Mouse (Mus musculus) kidney, adult 2 months (tissue): ENCODE measurements at regions not wholly inside any gene's neighbourhood (a gene's known extent, or its start where the extent isn't known, plus 50 kb on each side); places are given as distances from the start of the nearest gene placed in this dataset.

Experiments used
- DNase-seq: peaks from one replicate; pipeline ENCODE4 v3.0.0; 2021
- H3K27ac ChIP-seq: fragments of 200-500 bp; 2 replicates; pipeline ENCODE4 v1.5.1; 2012; ENCODE audit warnings: low read depth, low read length, control low read depth, inconsistent platforms; ENCODE audit not compliant: insufficient read depth
- H3K27me3 ChIP-seq: fragments of 200-500 bp; replicated peaks from 2 replicates; pipeline ENCODE4 v1.6.1; 2012; ENCODE audit warnings: mild to moderate bottlenecking, moderate library complexity, low read length, inconsistent platforms; ENCODE audit not compliant: control insufficient read depth, insufficient read depth
- H3K36me3 ChIP-seq: fragments of 200-500 bp; 2 replicates; pipeline ENCODE4 v1.6.1; 2012; ENCODE audit warnings: mild to moderate bottlenecking, moderate library complexity, low read length, inconsistent platforms; ENCODE audit not compliant: control insufficient read depth, insufficient read depth
- H3K4me1 ChIP-seq: fragments of 200-500 bp; 2 replicates; pipeline ENCODE4 v1.6.1; 2011; ENCODE audit warnings: low read length; ENCODE audit not compliant: control insufficient read depth, insufficient read depth
- H3K4me3 ChIP-seq: fragments of 200-500 bp; 2 replicates; pipeline ENCODE4 v1.5.1; 2011; ENCODE audit warnings: mild to moderate bottlenecking, low read depth, low read length, control low read depth; ENCODE audit not compliant: insufficient read depth
- CTCF ChIP-seq: fragments of 200-500 bp; conservative IDR thresholded peaks from 2 replicates; pipeline ENCODE4 v1.5.1; 2011; ENCODE audit warnings: low read depth, mild to moderate bottlenecking, control low read depth, low read length, moderate library complexity, mixed read lengths; ENCODE audit not compliant: insufficient read depth, insufficient read length
- POLR2A ChIP-seq: fragments of 200-500 bp; IDR thresholded peaks from one replicate; pipeline ENCODE4 v1.6.1; 2011; ENCODE audit warnings: low read depth, low read length, control low read depth
- WGBS: fragments of 180-500 bp; shearing (Covaris S2); methylation state at CpG from one replicate; pipeline ENCODE4 v1.1.7; 2018; 5-methylcytosine and 5-hydroxymethylcytosine counted together

- Histone ChIP-seq H3K4me1 (no peaks in the 10 kb centered on the region), H3K27me3 (no peaks in the 10 kb centered on the region), H3K4me3 (no peak overlapping the region), H3K27ac (no peak overlapping the region), H3K36me3 (no peaks in the 10 kb centered on the region)
- WGBS = 63% methylated on average over 4 of the region's 4 CpGs
- DNase-seq = no peak
- TF ChIP-seq POLR2A = no peak
- TF ChIP-seq CTCF = no peak
Measured at GRCm38 (mm10) chr5:102287131-102287530, 194.1 kb upstream of the Arhgap24 start.

GRCm38 (mm10) chr5:102290866-102291265 lies 190.3 kb upstream of the Arhgap24 start:
- Histone ChIP-seq H3K27ac (no peak overlapping the region), H3K4me1 (no peaks in the 10 kb centered on the region), H3K36me3 (no peaks in the 10 kb centered on the region), H3K4me3 (no peak overlapping the region), H3K27me3 (no peaks in the 10 kb centered on the region)
- no peak for DNase-seq
- no peak for TF ChIP-seq CTCF
- no peak for TF ChIP-seq POLR2A
- 85% methylated on average over 7 of the region's 7 CpGs for WGBS

GRCm38 (mm10) chr5:102295564-102295963 lies 185.6 kb upstream of the Arhgap24 start:
- no peak for DNase-seq
- Histone ChIP-seq H3K36me3 (no peaks in the 10 kb centered on the region), H3K27ac (no peak overlapping the region), H3K27me3 (no peaks in the 10 kb centered on the region), H3K4me1 (no peaks in the 10 kb centered on the region), H3K4me3 (no peak overlapping the region)
- TF ChIP-seq CTCF (no peak), POLR2A (no peak)
- WGBS = 86% methylated on average over 5 of the region's 5 CpGs

- no peak for DNase-seq
- no peak for TF ChIP-seq POLR2A
- no peak for TF ChIP-seq CTCF
- Histone ChIP-seq H3K4me3 (no peak overlapping the region), H3K27me3 (no peaks in the 10 kb centered on the region), H3K4me1 (no peaks in the 10 kb centered on the region), H3K27ac (no peak overlapping the region), H3K36me3 (no peaks in the 10 kb centered on the region)
Measured at GRCm38 (mm10) chr5:102306309-102306708, 174.9 kb upstream of the Arhgap24 start.

- H3K4me3 ChIP-seq = no peak overlapping the region
- TF ChIP-seq POLR2A (no peak), CTCF (no peak)
- no peak for DNase-seq
- no peaks in the 10 kb centered on the region for H3K27me3 ChIP-seq
- 71% methylated on average over 3 of the region's 3 CpGs for WGBS
- no peaks in the 10 kb centered on the region for H3K36me3 ChIP-seq
- H3K4me1 ChIP-seq = no peaks in the 10 kb centered on the region
- no peak overlapping the region for H3K27ac ChIP-seq
Measured at GRCm38 (mm10) chr5:102306718-102307117, 174.5 kb upstream of the Arhgap24 start.

GRCm38 (mm10) chr5:102311570-102311969 lies 169.6 kb upstream of the Arhgap24 start:
- DNase-seq = no peak
- Histone ChIP-seq H3K4me3 (no peak overlapping the region), H3K36me3 (no peaks in the 10 kb centered on the region), H3K27me3 (no peaks in the 10 kb centered on the region), H3K4me1 (no peaks in the 10 kb centered on the region), H3K27ac (no peak overlapping the region)
- no peak for TF ChIP-seq POLR2A
- TF ChIP-seq CTCF = no peak

GRCm38 (mm10) chr5:102328197-102328784 lies 152.9 kb upstream of the Arhgap24 start:
- no peak for DNase-seq
- TF ChIP-seq CTCF = no peak
- no peak for TF ChIP-seq POLR2A
- WGBS = 59% methylated on average over 2 of the region's 2 CpGs

GRCm38 (mm10) chr5:102333894-102334293 lies 147.3 kb upstream of the Arhgap24 start:
- DNase-seq = no peak
- no peak overlapping the region for H3K27ac ChIP-seq
- H3K27me3 ChIP-seq = no peaks in the 10 kb centered on the region
- TF ChIP-seq CTCF = no peak
- TF ChIP-seq POLR2A = no peak
- H3K4me1 ChIP-seq = no peaks in the 10 kb centered on the region
- WGBS = 86% methylated on average over 5 of the region's 5 CpGs
- H3K36me3 ChIP-seq = no peaks in the 10 kb centered on the region
- H3K4me3 ChIP-seq = no peak overlapping the region

More at GRCm38 (mm10) chr5:102328197-102328784, 152.9 kb upstream of the Arhgap24 start:
- Histone ChIP-seq H3K36me3 (no peaks in the 10 kb centered on the region), H3K4me1 (no peaks in the 10 kb centered on the region), H3K4me3 (no peak overlapping the region), H3K27me3 (no peaks in the 10 kb centered on the region), H3K27ac (no peak overlapping the region)
